10 mouse cellular contexts compared by ENCODE assay signal in genomic region chr7:45369022-45369745, GRCm38 (mm10). TPM values are rescaled to one million over a fixed set of nuclear protein-coding genes. Genes with fewer than 3 reads are reported as not detected.
A peak's percentile ranks its signal among the peaks of the same experiment; 100 is the strongest.
DNase-seq lines count a peak whose midpoint lies in the region; ATAC-seq lines count a peak whose summit lies in the region.
"Had no signal": no experiment of that assay in that cellular context is flagged by ENCODE, and none has a peak within 500 bp of the region (broad histone marks: within the 10 kb centered on the region; RNA-seq: fewer than 3 reads in every experiment).

No protein-coding gene starts in this region.

- no peak for ATAC-seq in kidney, embryonic 16.5 days (ENCODE audit: low FRiP score, low TSS enrichment)
- no peak for ATAC-seq in forebrain, embryonic 13.5 days
- ATAC-seq in midbrain, embryonic 15.5 days (replicated peaks) = no peak

- H3K4me2 ChIP-seq in kidney, embryonic 16.5 days (replicated peaks; ENCODE audit: low read depth, low read length) = 0 out of 2 replicates have a peak overlapping the region, but pooled peaks have one; percentile 96
- peak overlapping the region; percentile 90 for H3K4me2 ChIP-seq in forebrain, embryonic 13.5 days
- peak overlapping the region; percentile 97 for H3K4me2 ChIP-seq in midbrain, embryonic 15.5 days

- no peak overlapping the region for H3K9ac ChIP-seq in kidney, embryonic 16.5 days (replicated peaks; ENCODE audit: low read length)
- H3K9ac ChIP-seq in forebrain, embryonic 13.5 days = no peak overlapping the region
- no peak overlapping the region for H3K9ac ChIP-seq in midbrain, embryonic 15.5 days

- no peak overlapping the region for H3K27ac ChIP-seq in kidney, embryonic 16.5 days (ENCODE audit: low read length)
- no peak overlapping the region for H3K27ac ChIP-seq in forebrain, embryonic 13.5 days
- H3K27ac ChIP-seq in midbrain, embryonic 15.5 days = no peak overlapping the region

- H3K27me3 ChIP-seq in kidney, embryonic 16.5 days (ENCODE audit: insufficient read depth, low read length) = peaks cover 38% of the 10 kb centered on the region
- H3K27me3 ChIP-seq in forebrain, embryonic 13.5 days = peaks cover 20% of the 10 kb centered on the region
- H3K27me3 ChIP-seq in midbrain, embryonic 15.5 days (replicated peaks) = peaks cover 7% of the 10 kb centered on the region; the same call in 1 of the 2 replicates

- DNase-seq in cerebellum, adult 11-12 months = peak; percentile 64
- no peak for DNase-seq in cerebellum, adult 11 months
- no peak for DNase-seq in kidney, postnatal 4 days
- DNase-seq in embryo, embryonic 11 days = no peak
- DNase-seq in ovary, postnatal 10 days (ENCODE audit: low spot score) = no peak
- DNase-seq: adrenal gland, postnatal 10 days; layer of hippocampus, postnatal 36 days had no signal

- 73% methylated on average over 16 of the region's 16 CpGs for WGBS in kidney, embryonic 16.5 days
- WGBS in forebrain, embryonic 13.5 days = 77% methylated on average over 16 of the region's 16 CpGs
- 76% methylated on average over 16 of the region's 16 CpGs for WGBS in midbrain, embryonic 15.5 days

- no peaks in the 10 kb centered on the region for H3K9me3 ChIP-seq in kidney, embryonic 16.5 days (ENCODE audit: low read length)
- no peaks in the 10 kb centered on the region for H3K9me3 ChIP-seq in forebrain, embryonic 13.5 days (replicated peaks)
- H3K9me3 ChIP-seq in midbrain, embryonic 15.5 days = no peaks in the 10 kb centered on the region

- no peak overlapping the region for H3K4me3 ChIP-seq in kidney, embryonic 16.5 days (ENCODE audit: low read length)
- peak overlapping the region; percentile 46; the same call in 1 of the 2 replicates for H3K4me3 ChIP-seq in forebrain, embryonic 13.5 days
- H3K4me3 ChIP-seq in midbrain, embryonic 15.5 days = peak overlapping the region; percentile 48

- H3K36me3 ChIP-seq in kidney, embryonic 16.5 days (ENCODE audit: insufficient read depth, low read length) = peaks cover 8% of the 10 kb centered on the region
- H3K36me3 ChIP-seq in forebrain, embryonic 13.5 days (ENCODE audit: poor library complexity, severe bottlenecking) = peaks cover 29% of the 10 kb centered on the region
- H3K36me3 ChIP-seq in midbrain, embryonic 15.5 days (replicated peaks) = peaks cover 3% of the 10 kb centered on the region

- H3K4me1 ChIP-seq in kidney, embryonic 16.5 days (ENCODE audit: insufficient read depth, low read length) = peaks cover 28% of the 10 kb centered on the region
- H3K4me1 ChIP-seq in forebrain, embryonic 13.5 days = peaks cover 41% of the 10 kb centered on the region
- H3K4me1 ChIP-seq in midbrain, embryonic 15.5 days = peaks cover 44% of the 10 kb centered on the region

RNA-seq across cellular contexts. Expression of gene Lin7b, which starts 1.2 kb away (rescaled TPM):
- 1.7 and 1.9 TPM in 2 replicates for polyA plus RNA-seq in kidney, embryonic 16.5 days (2015; fragmentation: Nextera tagmentation; extraction: Ambion mirVana)
- polyA plus RNA-seq in forebrain, embryonic 13.5 days (2015; fragmentation: Nextera tagmentation; extraction: Ambion mirVana) = 2.9 and 4.5 TPM in 2 replicates
- polyA plus RNA-seq in midbrain, embryonic 15.5 days (2015; fragmentation: Nextera tagmentation; extraction: Ambion mirVana) = 24.4 TPM in 2 replicates

RNA-seq across cellular contexts. Expression of gene Ppfia3, which starts 2.4 kb away (rescaled TPM):
- 5.1 and 6.3 TPM in 2 replicates for polyA plus RNA-seq in kidney, embryonic 16.5 days (2015; fragmentation: Nextera tagmentation; extraction: Ambion mirVana)
- 12.0 and 12.7 TPM in 2 replicates for polyA plus RNA-seq in forebrain, embryonic 13.5 days (2015; fragmentation: Nextera tagmentation; extraction: Ambion mirVana)
- 29.9 and 31.3 TPM in 2 replicates for polyA plus RNA-seq in midbrain, embryonic 15.5 days (2015; fragmentation: Nextera tagmentation; extraction: Ambion mirVana)

RNA-seq across cellular contexts. Expression of gene Snrnp70, which starts 26.4 kb away (rescaled TPM):
- polyA plus RNA-seq in kidney, embryonic 16.5 days (2015; fragmentation: Nextera tagmentation; extraction: Ambion mirVana) = 211 and 227 TPM in 2 replicates
- 250 and 254 TPM in 2 replicates for polyA plus RNA-seq in forebrain, embryonic 13.5 days (2015; fragmentation: Nextera tagmentation; extraction: Ambion mirVana)
- 202 and 214 TPM in 2 replicates for polyA plus RNA-seq in midbrain, embryonic 15.5 days (2015; fragmentation: Nextera tagmentation; extraction: Ambion mirVana)

RNA-seq across cellular contexts. Expression of gene Hrc, which starts 34.1 kb away (rescaled TPM):
- polyA plus RNA-seq in kidney, embryonic 16.5 days (2015; fragmentation: Nextera tagmentation; extraction: Ambion mirVana) = 1.7 and 1.8 TPM in 2 replicates
- 0.06 TPM in 1 of 2 replicates, not detected in the other for polyA plus RNA-seq in forebrain, embryonic 13.5 days (2015; fragmentation: Nextera tagmentation; extraction: Ambion mirVana)
- 0.23 and 0.26 TPM in 2 replicates for polyA plus RNA-seq in midbrain, embryonic 15.5 days (2015; fragmentation: Nextera tagmentation; extraction: Ambion mirVana)

RNA-seq across cellular contexts. Expression of gene Trpm4, which starts 35.6 kb away (rescaled TPM):
- 22.3 and 23.6 TPM in 2 replicates for polyA plus RNA-seq in kidney, embryonic 16.5 days (2015; fragmentation: Nextera tagmentation; extraction: Ambion mirVana)
- polyA plus RNA-seq in forebrain, embryonic 13.5 days (2015; fragmentation: Nextera tagmentation; extraction: Ambion mirVana) = 5.0 and 6.4 TPM in 2 replicates
- 10.7 and 12.7 TPM in 2 replicates for polyA plus RNA-seq in midbrain, embryonic 15.5 days (2015; fragmentation: Nextera tagmentation; extraction: Ambion mirVana)
